Mouse (Mus musculus) bone marrow, adult 2 months (tissue): ENCODE results near the gene Myo16.

Experiments used
- CTCF ChIP-seq: fragments of 200-500 bp; IDR thresholded peaks from 2 replicates; pipeline ENCODE4 v1.5.1; 2011; ENCODE audit warnings: low read length, control low read depth; ENCODE audit not compliant: control insufficient read depth, insufficient read depth
- POLR2A ChIP-seq: fragments of 200-500 bp; IDR thresholded peaks from 2 replicates; pipeline ENCODE4 v1.6.1; 2011; ENCODE audit warnings: low read depth, mild to moderate bottlenecking, control low read depth, low read length, borderline replicate concordance; ENCODE audit not compliant: control insufficient read depth

DNA sequence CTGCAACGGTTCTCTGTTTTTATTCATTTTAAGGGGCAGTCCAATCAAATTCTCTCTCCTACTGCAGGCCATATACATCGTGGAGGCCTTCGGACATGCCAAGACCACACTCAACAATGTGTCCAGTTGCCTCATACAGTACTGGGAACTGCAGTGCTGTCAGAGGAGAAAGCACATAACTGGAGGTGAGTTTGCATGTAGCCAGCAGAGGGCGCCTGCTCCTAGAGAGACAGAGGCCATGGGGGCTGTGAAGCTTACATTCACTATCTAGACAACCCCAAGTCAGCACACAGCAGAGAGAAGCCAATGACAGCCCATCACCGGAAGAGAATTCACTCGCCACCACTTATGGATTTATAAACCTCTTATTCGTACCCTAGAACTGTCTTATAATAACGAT is 251.8 kb downstream of the Myo16 start:
- TF ChIP-seq POLR2A (no peak), CTCF (peak; percentile 66)
